Mouse (Mus musculus) hindbrain, embryonic 15.5 days (tissue): ENCODE data around the gene Cacna1c. TPM values are rescaled to one million over a fixed set of nuclear protein-coding genes. Genes with fewer than 3 reads are reported as not detected.
A peak's percentile ranks its signal among the peaks of the same experiment; 100 is the strongest.

Experiments
- ATAC-seq: fragments of 200-750 bp; cut with Nextera tagmentation; 2 replicates; pipeline ENCODE4 v1.8.0; 2017; ENCODE audit warnings: low read depth, moderate number of reproducible peaks, moderate TSS enrichment; ENCODE audit not compliant: low FRiP score
- H3K27ac ChIP-seq: fragments of 300-500 bp; sonication (generic); replicated peaks from 2 replicates; pipeline ENCODE4 v1.5.1; 2015; ENCODE audit warnings: mild to moderate bottlenecking, inconsistent platforms
- H3K27me3 ChIP-seq: fragments of 300-500 bp; sonication (generic); 2 replicates; pipeline ENCODE4 v1.6.1; 2015; ENCODE audit warnings: control low read depth, inconsistent platforms
- H3K36me3 ChIP-seq: fragments of 300-500 bp; sonication (generic); 2 replicates; pipeline ENCODE4 v1.6.1; 2015; ENCODE audit warnings: control low read depth, inconsistent platforms
- H3K4me1 ChIP-seq: fragments of 300-500 bp; sonication (generic); replicated peaks from 2 replicates; pipeline ENCODE4 v1.6.1; 2015; ENCODE audit warnings: control low read depth, inconsistent platforms
- H3K4me2 ChIP-seq: fragments of 300-500 bp; sonication (generic); 2 replicates; pipeline ENCODE4 v1.6.1; 2015; ENCODE audit warnings: moderate library complexity, mild to moderate bottlenecking, inconsistent platforms
- H3K4me3 ChIP-seq: fragments of 300-500 bp; sonication (generic); 2 replicates; pipeline ENCODE4 v1.5.1; 2015; ENCODE audit warnings: mild to moderate bottlenecking, inconsistent platforms
- H3K9ac ChIP-seq: fragments of 300-500 bp; sonication (generic); 2 replicates; pipeline ENCODE4 v1.6.1; 2015; ENCODE audit warnings: inconsistent platforms
- H3K9me3 ChIP-seq: fragments of 300-500 bp; sonication (generic); 2 replicates; pipeline ENCODE4 v1.6.1; 2016; ENCODE audit warnings: control low read depth, inconsistent platforms
- WGBS: fragments of 180-500 bp; shearing (Covaris S2); methylation state at CpG from one replicate; pipeline ENCODE4 v1.1.7; 2015; 5-methylcytosine and 5-hydroxymethylcytosine counted together
- polyA plus RNA-seq: library from polyadenylated mRNA; unstranded; fragments of >200 nt; fragmentation: Nextera tagmentation; extraction: Ambion mirVana; gene quantifications from 2 replicates; pipeline ENCODE4 v1.2.1, GENCODE M21; 2015

Cacna1c gene
- polyA plus RNA-seq, 1 experiment from 2014 or later = 7.0 TPM

DNA sequence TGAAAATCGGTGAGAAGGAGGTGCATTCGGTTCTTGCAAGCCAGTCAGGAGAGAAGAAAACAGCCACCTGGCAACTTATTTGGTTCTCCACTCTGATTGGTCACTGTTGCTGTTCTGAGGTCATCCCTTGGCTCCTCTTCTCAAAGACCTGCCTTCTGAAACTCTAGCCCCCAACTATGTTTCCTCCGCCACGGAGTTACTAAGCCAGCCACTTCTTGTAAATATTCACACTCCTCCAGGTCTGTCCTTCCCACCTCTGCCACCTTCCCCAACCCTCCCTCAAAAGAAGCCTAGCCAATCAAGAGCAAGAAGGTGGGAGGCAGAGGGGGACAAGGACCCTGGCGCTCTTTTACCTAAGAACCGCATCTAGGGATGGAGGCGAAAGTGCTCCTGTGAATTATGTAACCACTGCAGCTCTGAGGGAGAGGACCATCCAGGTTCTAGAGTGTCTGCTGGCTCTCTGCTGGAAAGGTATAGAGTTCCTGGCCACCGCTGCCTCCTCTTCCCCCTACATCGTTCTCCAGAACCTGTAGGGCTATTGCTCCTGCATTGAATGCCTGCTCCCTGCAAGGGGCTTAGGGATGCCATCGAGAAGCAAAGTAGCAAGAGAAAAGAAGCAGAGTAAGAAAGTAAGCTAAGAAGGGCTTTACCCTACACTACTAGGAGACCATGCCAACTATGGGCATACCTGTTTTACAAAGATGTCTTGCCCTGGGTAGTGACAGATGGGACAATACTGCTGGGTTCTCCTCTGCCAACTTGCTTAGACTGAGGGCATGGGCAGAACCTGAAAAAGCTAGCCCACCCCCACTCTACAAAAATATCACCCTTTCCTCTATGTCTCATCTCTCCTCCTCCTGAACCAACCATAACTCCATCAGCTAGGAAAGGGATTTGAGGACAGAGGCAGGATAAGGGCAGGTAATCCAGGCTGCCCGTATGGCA lies 90.3 kb downstream of the Cacna1c start:
- H3K4me2 ChIP-seq = peak overlapping the region; percentile 80
- no peak overlapping the region for H3K27ac ChIP-seq
- no peaks in the 10 kb centered on the region for H3K9me3 ChIP-seq
- no peak for ATAC-seq
- WGBS = 25% methylated on average over 11 of the region's 11 CpGs
- peak overlapping the region; percentile 85 for H3K9ac ChIP-seq
- no peaks in the 10 kb centered on the region for H3K27me3 ChIP-seq
- H3K4me3 ChIP-seq = peak overlapping the region; percentile 86
- peaks cover 52% of the 10 kb centered on the region for H3K4me1 ChIP-seq
- H3K36me3 ChIP-seq = no peaks in the 10 kb centered on the region

- Histone ChIP-seq H3K4me2 (peak overlapping the region; percentile 80; the same call in 1 of the 2 replicates), H3K4me3 (no peak overlapping the region), H3K9me3 (no peaks in the 10 kb centered on the region), H3K27ac (no peak overlapping the region), H3K4me1 (peaks cover 51% of the 10 kb centered on the region), H3K27me3 (no peaks in the 10 kb centered on the region), H3K9ac (no peak overlapping the region), H3K36me3 (no peaks in the 10 kb centered on the region)
- 39% methylated on average over 8 of the region's 8 CpGs for WGBS
- ATAC-seq = no peak
These were observed 92.0 kb downstream of the Cacna1c start for GRCm38 (mm10) chr6:119104246-119104645.

- Histone ChIP-seq H3K27ac (no peak overlapping the region), H3K27me3 (no peaks in the 10 kb centered on the region), H3K9me3 (no peaks in the 10 kb centered on the region), H3K4me1 (peaks cover 58% of the 10 kb centered on the region), H3K36me3 (no peaks in the 10 kb centered on the region), H3K9ac (no peak overlapping the region), H3K4me3 (no peak overlapping the region), H3K4me2 (no peak overlapping the region)
- WGBS = 87% methylated on average over 9 of the region's 9 CpGs
- no peak for ATAC-seq
These were observed 93.3 kb downstream of the Cacna1c start for GRCm38 (mm10) chr6:119102936-119103335.

DNA sequence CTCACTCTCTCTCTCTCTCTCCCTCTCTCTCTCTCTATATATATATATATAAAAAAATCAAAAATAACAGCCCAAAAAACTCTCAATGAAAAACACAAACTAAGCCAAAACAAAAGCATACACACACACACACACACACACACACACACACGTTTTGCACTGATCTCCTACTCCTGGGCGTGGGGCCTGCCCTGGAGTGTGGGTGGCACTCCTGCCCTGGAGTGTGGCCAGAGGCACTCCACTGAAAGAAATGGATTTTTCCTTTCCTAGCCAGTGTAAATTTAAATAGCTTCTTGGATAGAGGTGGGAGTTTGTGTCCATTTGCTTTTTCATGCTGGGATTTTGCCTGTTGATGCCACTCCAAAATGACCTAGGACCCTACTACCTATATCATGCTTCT lies 96.9 kb downstream of the Cacna1c start:
- ATAC-seq = no peak
- WGBS = 87% methylated on average over 2 of the region's 2 CpGs

GRCm38 (mm10) chr6:119096481-119096880 lies 99.7 kb downstream of the Cacna1c start:
- H3K4me2 ChIP-seq = no peak overlapping the region
- H3K27ac ChIP-seq = no peak overlapping the region
- H3K27me3 ChIP-seq = no peaks in the 10 kb centered on the region
- no peaks in the 10 kb centered on the region for H3K9me3 ChIP-seq
- H3K4me3 ChIP-seq = no peak overlapping the region
- ATAC-seq = no peak
- peaks cover 12% of the 10 kb centered on the region for H3K4me1 ChIP-seq
- H3K9ac ChIP-seq = no peak overlapping the region
- no peaks in the 10 kb centered on the region for H3K36me3 ChIP-seq
- 80% methylated on average over 7 of the region's 7 CpGs for WGBS

More for the DNA sequence above, 96.9 kb downstream of the Cacna1c start:
- H3K9me3 ChIP-seq = no peaks in the 10 kb centered on the region
- H3K27ac ChIP-seq = no peak overlapping the region
- peaks cover 31% of the 10 kb centered on the region for H3K4me1 ChIP-seq
- no peaks in the 10 kb centered on the region for H3K27me3 ChIP-seq
- H3K4me3 ChIP-seq = no peak overlapping the region
- no peak overlapping the region for H3K4me2 ChIP-seq
- H3K36me3 ChIP-seq = no peaks in the 10 kb centered on the region
- no peak overlapping the region for H3K9ac ChIP-seq

DNA sequence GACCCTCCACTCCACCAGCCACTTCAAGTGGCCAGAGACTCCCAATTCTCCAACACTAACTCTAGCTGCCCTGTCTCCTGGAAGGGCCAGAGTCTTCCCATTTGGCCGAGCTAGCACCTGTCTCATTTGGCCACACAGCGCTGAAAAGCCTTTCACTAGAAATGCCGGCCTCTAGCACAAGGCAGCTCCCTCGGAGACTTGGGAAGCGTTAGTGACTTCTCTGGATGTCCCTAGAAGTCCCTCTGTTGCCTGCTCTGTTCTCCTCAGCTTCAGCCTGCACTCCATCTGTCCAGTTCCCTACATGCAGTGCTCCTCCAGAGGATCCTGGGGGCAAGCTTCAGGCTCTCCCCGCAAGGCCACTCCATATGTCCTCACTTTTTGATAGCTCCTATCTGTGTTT lies 101.1 kb downstream of the Cacna1c start:
- 90% methylated on average over 6 of the region's 6 CpGs for WGBS
- H3K36me3 ChIP-seq = no peaks in the 10 kb centered on the region

GRCm38 (mm10) chr6:119089173-119089572 lies 107.0 kb downstream of the Cacna1c start:
- H3K4me3 ChIP-seq = no peak overlapping the region
- no peaks in the 10 kb centered on the region for H3K36me3 ChIP-seq
- no peak overlapping the region for H3K9ac ChIP-seq
- peaks cover 33% of the 10 kb centered on the region for H3K4me1 ChIP-seq
- no peaks in the 10 kb centered on the region for H3K9me3 ChIP-seq
- WGBS = 66% methylated on average over 8 of the region's 8 CpGs
- no peak overlapping the region for H3K4me2 ChIP-seq
- no peaks in the 10 kb centered on the region for H3K27me3 ChIP-seq
- no peak overlapping the region for H3K27ac ChIP-seq
- no peak for ATAC-seq

More for the DNA sequence above, 101.1 kb downstream of the Cacna1c start:
- Histone ChIP-seq H3K4me1 (peaks cover 12% of the 10 kb centered on the region), H3K27ac (no peak overlapping the region), H3K4me2 (no peak overlapping the region), H3K9ac (no peak overlapping the region), H3K9me3 (no peaks in the 10 kb centered on the region), H3K4me3 (no peak overlapping the region), H3K27me3 (no peaks in the 10 kb centered on the region)
- ATAC-seq = no peak

DNA sequence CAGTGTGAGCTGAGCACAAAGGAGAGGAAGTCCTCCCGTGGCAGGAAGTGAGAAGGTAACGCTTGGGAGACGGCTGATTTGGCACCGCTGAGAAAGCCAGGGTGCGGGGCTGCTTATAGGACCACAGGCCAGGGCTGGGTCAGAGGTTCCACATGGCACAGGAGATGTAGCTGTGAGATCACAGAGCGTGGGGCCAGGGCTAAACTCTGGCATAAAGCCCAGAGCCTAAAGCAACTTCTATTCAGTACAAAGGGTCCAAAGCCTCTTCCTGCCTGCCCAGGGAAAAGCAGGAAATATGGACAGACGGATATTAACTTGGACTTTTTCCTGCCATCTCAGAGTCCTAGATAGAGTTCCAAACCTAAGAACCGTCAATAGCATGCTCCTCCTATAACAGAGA lies 107.8 kb downstream of the Cacna1c start:
- Histone ChIP-seq H3K27ac (no peak overlapping the region; the same call in 1 of the 2 replicates), H3K4me1 (peaks cover 35% of the 10 kb centered on the region), H3K4me3 (no peak overlapping the region), H3K36me3 (no peaks in the 10 kb centered on the region), H3K9ac (no peak overlapping the region), H3K9me3 (no peaks in the 10 kb centered on the region), H3K27me3 (no peaks in the 10 kb centered on the region), H3K4me2 (no peak overlapping the region)
- WGBS = 75% methylated on average over 8 of the region's 8 CpGs
- no peak for ATAC-seq

GRCm38 (mm10) chr6:119087919-119088318 lies 108.3 kb downstream of the Cacna1c start:
- no peak for ATAC-seq
- WGBS = 94% methylated on average over 8 of the region's 8 CpGs
- no peak overlapping the region for H3K4me2 ChIP-seq
- H3K27me3 ChIP-seq = no peaks in the 10 kb centered on the region
- no peaks in the 10 kb centered on the region for H3K36me3 ChIP-seq
- H3K9ac ChIP-seq = no peak overlapping the region
- H3K4me1 ChIP-seq = peaks cover 35% of the 10 kb centered on the region
- no peak overlapping the region; the same call in 1 of the 2 replicates for H3K27ac ChIP-seq
- no peaks in the 10 kb centered on the region for H3K9me3 ChIP-seq
- no peak overlapping the region for H3K4me3 ChIP-seq

DNA sequence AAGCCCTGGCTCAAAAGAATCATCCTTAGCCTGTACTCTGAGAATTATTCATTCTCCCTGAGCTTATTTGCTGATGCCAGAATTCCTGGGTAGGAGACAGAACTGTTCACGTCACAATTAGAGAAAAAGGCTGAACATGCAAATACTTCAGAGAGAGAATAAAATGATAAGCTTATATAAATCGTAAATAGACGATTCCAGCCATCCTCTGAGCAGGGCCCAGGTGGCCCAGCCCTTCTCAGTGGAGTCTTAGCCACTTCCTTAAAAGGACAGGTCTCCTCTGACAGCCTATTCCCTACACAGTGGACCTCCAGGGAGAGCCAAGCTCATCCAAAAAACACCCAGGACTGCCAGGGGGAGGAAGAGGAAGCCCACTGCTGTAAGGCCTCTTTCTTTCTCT lies 110.4 kb downstream of the Cacna1c start:
- ATAC-seq = no peak
- no peak overlapping the region for H3K27ac ChIP-seq
- H3K9me3 ChIP-seq = no peaks in the 10 kb centered on the region
- no peak overlapping the region for H3K4me2 ChIP-seq
- peaks cover 41% of the 10 kb centered on the region for H3K4me1 ChIP-seq
- WGBS = 67% methylated on average over 3 of the region's 3 CpGs
- H3K36me3 ChIP-seq = no peaks in the 10 kb centered on the region
- no peak overlapping the region for H3K9ac ChIP-seq
- H3K4me3 ChIP-seq = no peak overlapping the region
- H3K27me3 ChIP-seq = no peaks in the 10 kb centered on the region

DNA sequence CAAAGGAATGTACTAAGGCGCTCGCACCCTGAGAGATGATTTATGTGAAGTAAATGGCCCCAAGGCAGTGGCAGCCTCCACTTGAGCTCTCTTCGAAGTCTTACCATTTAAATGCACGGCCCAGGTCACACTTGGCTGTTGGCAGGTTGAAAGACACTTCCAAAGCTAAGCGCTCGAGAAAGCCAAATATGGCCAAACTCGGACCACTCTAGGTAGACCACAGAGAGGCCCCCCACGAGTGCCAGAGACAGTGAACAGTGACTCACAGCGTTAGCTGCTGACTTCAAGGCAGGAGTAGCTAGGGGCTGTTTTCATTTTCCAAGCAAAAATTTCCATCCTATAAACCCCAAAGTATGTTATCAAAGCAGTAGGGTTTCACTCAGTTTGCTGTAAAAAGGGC lies 111.7 kb downstream of the Cacna1c start:
- Histone ChIP-seq H3K4me1 (peaks cover 44% of the 10 kb centered on the region), H3K9ac (no peak overlapping the region), H3K9me3 (no peaks in the 10 kb centered on the region), H3K27ac (no peak overlapping the region), H3K4me2 (no peak overlapping the region), H3K4me3 (no peak overlapping the region), H3K36me3 (no peaks in the 10 kb centered on the region), H3K27me3 (no peaks in the 10 kb centered on the region)
- no peak for ATAC-seq
- 75% methylated on average over 9 of the region's 9 CpGs for WGBS

GRCm38 (mm10) chr6:119083559-119083958 lies 112.7 kb downstream of the Cacna1c start:
- Histone ChIP-seq H3K27me3 (no peaks in the 10 kb centered on the region), H3K9ac (no peak overlapping the region), H3K9me3 (no peaks in the 10 kb centered on the region), H3K4me1 (peaks cover 38% of the 10 kb centered on the region), H3K36me3 (no peaks in the 10 kb centered on the region), H3K4me2 (no peak overlapping the region), H3K27ac (no peak overlapping the region), H3K4me3 (no peak overlapping the region)
- ATAC-seq = no peak
- 84% methylated on average over 7 of the region's 7 CpGs for WGBS
